Mouse (Mus musculus) adrenal gland, postnatal 4 days (tissue): ENCODE measurements around the gene Zfand4. TPM values are rescaled to one million over a fixed set of nuclear protein-coding genes. Genes with fewer than 3 reads are reported as not detected.
"Not testable (repeated sequence)": the region's sequence is repeated elsewhere in the genome, so short reads cannot be mapped to it uniquely, and the experiment has no call there.

Source experiments
- DNase-seq, 2 experiments: peaks; one replicate each; pipeline ENCODE4 v3.0.0; 2021 to 2022; ENCODE audit warnings: low spot score in 2 of 2, mixed read lengths in 2 of 2
- long read RNA-seq, 2 experiments: library from polyadenylated mRNA; stranded (forward); transcript quantifications; one replicate each; pipeline ENCODE4 v2.0.0; 2021
- total RNA-seq, 2 experiments: library from RNA; stranded (reverse); gene quantifications; 2 replicates each; pipeline ENCODE4 v1.2.3; 2021

Gene Zfand4
- total RNA-seq = 1 to 10 TPM; 6.0 to 7.2 TPM
- long read RNA-seq, experiment 1, partial matches to known transcripts = 1 of 2 reads
- long read RNA-seq, experiment 1, other reads (novel, unspliced or antisense) = 0 of 2 reads
- long read RNA-seq, experiment 2, partial matches to known transcripts = 2 of 4 reads
- long read RNA-seq, experiment 2, other reads (novel, unspliced or antisense) = 1 of 4 reads

DNA sequence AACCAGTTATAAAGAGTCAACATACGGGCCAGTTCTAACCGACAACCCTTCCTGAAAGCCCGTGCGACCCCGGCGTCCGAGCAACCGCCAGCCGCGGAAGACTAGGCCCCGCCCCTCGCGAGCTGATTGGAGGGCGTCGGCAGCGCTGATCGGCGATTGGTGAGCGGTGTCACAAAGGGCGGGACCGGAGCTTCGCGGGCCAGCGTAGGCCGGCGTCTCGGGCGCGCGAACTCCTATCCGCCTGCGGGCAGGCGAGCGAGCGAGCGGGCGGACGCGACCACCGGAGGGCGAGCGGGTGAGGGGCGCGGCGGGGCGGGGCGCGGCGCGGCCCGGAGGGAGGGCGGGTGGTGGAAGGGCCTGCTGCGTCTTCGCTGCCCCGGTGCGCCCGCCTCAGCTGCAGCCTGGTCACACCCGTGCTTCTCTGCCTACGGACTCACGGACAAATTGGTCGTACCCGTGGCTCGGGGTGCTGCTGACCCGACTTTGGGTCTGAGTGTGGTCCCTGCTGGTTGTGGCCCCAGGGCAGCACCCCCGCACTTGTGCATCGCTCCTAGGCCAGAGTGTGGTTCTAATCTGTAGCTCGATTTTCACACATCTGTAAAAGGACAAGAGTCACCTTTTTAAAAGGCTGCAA lies at the start of gene Zfand4:
Zfand4 (plus strand) TSS at position 205 of the 634 bp plus-strand sequence.
- peak; percentile 84 to 87 for DNase-seq

DNA sequence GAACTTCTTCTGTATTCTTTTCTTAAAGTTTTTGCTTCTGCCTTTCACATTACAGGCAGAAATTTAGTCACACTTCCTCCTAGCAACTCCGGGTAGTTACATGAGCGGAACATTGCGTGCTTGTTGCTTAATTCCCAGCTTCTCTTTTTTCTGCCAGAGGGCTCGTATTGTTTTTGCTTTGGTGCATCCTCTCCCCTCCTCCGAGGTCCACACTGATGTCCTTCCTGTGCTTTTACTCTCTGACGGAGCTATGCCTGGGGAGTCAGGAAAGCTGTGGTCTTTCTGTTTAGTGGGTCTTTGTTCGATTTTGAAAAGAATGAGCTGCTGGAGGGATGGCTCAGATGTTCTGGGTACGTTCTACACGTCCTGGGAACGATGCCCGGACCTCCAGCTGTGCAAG lies 36.3 kb upstream of the Zfand4 start:
- no peak for DNase-seq

DNA sequence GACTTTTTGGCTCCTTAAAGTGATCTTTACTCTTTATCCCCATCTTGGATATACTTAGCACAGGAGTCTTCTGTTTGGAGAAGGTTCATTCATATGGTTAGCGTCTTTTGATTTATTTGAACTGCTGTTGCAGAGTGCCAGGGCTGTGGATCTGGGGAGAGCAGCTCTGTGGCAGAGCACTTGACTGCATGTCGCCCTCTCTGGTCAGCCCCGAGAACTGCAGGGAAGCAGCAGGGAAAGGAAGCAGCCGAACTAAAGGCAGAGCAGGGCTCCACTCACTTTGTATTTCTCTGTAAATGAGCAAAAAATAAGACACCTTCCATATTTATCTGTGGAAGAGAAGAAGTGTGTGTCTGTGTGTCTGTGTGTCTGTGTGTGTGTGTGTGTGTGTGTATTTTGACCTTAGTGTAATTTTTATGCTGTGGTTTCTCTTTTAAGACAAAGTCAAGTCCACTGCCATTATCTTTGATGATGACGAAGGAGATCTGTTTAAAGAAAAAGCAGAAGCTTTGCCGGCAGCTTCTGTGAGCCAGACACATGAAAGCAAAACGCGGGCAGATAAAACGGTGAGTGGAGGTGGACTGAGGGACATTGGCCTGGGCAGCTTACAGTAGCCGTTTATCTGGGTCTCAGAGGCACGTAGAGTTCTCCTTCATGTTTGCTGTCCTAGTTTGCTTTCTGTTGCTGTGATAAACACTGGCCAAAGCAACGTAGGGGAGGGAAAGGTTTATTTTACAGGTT lies 35.1 kb upstream of the Zfand4 start:
- peak; percentile 16 to 34 for DNase-seq

DNA sequence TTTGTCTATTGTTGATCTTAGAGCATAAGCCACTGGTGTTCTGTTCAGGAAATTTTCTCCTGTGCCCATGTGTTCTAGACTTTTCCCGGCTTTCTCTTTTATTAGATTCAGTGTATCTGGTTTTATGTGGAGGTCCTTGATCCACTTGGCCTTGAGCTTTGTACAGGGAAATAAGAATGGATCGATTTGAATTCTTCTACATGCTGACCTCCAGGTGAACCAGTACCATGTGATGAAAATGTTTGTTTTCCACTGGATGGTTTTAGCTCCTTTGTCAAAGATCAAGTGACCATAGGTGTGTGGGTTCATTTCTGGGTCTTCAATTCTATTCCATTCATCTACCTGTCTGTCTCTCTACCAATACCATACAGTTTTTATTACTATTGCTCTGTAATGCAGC lies 29.2 kb upstream of the Zfand4 start:
- DNase-seq = not testable (repeated sequence)

DNA sequence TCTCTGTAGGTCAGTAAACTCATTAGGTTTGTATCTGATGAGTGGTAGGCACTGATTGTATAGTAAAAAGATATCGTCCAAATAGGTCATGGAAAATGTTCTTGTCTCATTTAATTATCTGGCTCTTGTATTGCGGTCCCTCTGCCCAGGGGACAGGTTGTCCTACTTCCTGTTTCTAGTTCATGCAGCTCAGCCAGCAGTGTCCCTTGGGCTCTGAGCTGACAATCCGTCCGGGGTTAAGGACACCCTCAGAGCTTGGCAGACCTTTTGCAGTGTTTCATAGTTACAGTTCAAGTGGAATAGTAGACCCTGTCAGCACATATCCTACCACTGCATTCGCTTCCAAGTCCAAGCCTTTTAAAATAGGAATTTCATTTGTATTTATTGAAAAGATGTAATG lies 28.7 kb upstream of the Zfand4 start:
- DNase-seq = no peak

DNA sequence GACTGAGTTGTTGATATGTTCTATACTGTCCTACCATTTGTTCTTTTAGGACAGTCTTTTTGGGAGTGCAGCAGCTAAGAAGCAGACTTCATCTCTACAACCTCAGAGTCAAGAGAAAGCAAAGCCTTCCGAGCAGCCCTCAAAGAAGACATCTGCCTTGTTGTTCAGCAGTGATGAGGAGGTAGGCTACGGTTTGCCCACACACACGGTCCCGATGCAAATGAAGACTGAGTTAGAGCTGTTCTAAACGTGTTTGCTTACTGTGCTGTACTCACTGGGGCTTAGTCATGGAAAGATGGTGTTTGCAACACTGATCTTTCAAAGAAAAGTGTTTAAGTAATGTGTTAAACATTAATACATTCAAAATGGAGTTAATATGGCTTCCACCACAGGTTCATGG lies 25.9 kb upstream of the Zfand4 start:
- no peak for DNase-seq

DNA sequence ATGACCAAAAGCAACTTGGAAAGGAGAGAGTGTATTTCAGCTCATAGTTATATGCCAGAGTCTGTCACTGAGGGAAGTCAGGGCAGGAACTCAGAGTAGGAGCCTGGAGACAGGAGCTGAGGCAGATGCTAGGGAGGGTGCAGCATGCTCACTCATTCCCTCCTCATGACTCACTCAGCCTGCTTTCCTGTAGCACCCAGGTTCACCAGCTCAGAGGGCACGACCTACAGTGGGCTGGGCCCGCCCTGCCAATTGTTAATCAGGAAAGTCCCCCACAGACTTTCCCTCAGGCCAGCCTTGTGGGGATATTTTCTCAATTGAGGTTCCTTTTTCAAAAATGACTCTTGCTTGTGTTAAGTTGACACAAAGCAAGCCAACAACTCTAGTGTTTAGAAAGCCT lies 23.7 kb upstream of the Zfand4 start:
- DNase-seq = no peak

DNA sequence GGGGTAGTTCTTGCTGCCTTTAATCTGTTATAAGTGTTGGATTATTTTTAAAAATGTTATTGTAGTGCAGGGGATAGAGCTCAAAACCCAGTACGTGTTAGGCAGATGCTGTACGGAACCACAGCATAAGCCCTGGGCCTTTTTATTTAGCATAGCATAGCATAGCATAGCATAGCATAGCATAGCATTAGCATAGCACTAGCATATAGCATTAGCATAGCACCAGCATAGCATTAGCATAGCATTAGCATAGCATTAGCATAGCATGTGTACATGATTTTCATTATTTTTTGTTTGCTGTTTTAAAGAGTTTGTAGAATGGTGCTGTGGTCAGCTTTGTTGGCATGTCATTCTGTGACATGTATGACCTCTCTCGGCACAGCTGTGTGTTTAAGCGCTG lies 4.4 kb upstream of the Zfand4 start:
- DNase-seq = no peak

DNA sequence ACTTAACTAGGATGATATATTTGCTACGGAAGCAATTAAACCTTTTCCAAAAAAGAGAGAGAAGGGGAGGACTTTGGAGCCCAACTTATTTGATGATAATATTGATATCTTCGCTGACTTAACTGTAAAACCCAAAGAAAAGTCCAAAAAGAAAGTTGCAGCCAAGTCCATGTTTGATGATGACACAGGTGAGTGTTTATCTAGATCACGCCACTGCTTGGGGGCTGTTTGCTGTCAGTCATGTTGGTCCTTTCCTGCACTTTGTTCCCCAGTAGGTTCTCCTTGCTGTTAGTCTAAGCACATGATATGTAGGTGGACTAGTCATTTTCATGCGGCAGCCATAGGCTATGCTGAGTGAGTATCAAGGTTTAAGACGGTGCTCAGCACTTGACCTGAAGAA lies 3.5 kb upstream of the Zfand4 start:
- DNase-seq = no peak

DNA sequence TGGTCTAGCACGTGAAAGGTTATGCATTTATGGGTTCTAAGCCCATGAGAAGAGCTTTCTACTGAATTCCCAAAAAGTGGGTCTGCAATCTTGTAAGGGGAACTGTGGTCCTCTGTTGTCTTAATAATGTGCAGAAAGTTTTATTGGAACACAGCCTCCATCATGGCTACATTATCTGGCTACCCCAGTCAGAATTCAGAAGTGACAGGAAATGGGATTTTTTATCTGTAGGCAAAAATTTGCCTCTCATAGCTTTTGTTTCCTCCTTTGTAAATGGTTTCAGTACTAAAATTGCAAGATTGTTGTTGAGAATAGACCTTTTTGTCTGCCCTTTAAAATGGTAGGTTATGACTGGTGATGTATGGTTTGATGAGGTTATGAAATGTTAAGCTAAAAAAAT lies 1.2 kb upstream of the Zfand4 start:
- no peak for DNase-seq

DNA sequence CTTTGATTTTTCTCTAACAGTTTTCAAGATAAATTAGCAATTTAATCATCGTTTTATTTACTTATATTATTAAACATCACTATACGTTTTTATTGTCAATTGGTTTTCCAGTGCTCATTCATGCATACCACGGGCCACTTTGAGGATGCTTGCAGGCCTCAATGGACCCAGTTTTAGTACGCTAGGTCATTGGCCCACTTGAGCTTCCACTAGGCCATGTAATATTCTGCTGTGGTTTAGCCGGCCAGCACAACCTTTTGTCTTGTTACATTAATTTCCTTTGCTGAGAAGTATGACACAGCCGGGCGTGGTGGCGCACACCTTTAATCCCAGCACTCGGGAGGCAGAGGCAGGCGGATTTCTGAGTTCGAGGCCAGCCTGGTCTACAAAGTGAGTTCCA lies 814 bp downstream of the Zfand4 start:
- DNase-seq = no peak

DNA sequence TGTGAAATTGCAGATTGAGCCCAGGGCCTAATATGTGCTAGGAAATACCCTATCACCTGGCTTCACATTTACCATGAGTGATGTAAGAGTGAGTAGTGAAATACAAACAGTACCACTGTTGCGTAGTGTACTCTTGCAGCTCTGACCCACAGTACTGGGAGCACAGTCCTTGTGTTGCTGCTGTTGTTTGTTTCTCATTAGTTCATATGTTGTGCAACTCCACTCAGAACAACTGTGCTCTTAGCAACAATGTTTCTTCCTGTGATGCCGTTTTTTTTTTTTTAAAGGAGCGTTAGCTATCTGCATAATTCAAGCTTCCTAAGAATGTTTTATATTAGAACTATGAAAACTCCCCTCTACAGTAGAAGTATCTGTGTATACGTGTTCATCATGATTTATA lies 1.6 kb downstream of the Zfand4 start:
- no peak for DNase-seq

DNA sequence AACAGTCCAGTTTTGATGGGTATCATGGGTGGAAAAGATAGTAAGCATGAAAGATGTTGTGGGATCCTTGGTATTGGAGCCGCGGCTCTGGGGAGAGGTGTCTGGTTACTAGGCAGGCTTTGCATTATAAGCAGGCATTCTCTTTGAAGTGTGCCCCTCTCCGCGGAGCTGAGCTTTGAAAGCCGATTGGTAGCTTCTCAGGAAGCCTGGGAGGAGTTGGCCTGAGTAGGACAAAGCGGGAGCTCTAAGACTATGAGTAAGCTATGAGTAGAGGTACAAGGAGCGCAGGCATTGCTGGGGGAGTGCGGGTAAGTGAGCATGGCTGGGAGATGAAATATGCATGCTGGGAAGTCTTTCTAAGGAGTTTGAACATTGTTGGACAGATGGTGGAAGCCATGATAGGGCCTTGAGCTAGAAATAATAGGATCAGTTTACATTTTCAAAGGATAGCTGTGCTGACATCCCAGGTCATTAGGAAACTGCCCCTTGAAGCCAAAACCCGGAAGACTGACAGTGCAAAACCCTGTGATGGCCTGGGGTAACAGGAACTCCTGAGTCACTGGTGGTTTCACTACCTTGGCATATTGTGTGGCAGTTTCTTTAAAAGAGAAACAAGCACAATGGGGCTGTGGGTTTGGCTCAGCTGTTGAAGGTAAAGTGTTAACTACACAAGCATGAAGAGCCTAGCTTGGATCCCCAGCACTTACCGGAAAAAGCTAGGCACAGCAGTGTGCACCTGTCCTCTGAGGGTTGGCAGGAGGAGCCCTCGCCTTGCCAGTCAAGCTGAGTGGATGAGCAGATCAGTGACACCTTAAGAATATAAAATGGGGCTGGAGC lies 2.5 kb downstream of the Zfand4 start:
- DNase-seq = no peak

DNA sequence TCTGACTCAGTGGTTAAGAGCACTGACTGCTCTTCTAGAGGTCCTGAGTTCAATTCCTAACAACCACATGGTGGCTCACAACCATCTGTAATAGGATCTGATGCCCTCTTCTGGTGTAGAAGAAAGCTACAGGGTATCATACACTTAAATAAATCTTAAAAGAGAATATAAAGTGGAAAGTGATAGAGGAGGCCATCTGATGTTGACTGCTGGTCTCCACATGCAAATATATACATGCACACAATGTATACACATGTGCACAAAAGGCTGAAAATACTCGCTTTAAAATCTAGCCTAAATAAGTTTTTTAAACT lies 3.0 kb downstream of the Zfand4 start:
- no peak for DNase-seq

DNA sequence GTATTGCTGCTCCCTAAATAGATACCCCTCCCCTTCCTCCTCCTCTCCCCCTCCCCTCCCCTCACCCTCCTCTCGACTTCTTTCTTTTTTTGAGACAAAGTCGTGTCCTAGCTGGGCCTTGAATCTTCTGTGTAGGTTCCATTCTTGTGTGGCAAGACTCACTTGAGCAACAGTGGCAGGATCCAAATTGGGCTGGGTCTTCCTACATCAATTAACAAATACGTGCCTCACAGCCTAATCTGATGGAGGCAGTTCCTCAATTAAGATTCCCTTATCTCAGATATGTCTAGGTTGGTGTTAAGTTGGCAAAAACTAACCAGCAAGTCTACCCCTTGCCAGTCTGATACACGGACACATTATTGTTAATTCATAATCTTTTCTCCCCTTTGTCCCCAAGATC lies 11.7 kb downstream of the Zfand4 start:
- DNase-seq = no peak

DNA sequence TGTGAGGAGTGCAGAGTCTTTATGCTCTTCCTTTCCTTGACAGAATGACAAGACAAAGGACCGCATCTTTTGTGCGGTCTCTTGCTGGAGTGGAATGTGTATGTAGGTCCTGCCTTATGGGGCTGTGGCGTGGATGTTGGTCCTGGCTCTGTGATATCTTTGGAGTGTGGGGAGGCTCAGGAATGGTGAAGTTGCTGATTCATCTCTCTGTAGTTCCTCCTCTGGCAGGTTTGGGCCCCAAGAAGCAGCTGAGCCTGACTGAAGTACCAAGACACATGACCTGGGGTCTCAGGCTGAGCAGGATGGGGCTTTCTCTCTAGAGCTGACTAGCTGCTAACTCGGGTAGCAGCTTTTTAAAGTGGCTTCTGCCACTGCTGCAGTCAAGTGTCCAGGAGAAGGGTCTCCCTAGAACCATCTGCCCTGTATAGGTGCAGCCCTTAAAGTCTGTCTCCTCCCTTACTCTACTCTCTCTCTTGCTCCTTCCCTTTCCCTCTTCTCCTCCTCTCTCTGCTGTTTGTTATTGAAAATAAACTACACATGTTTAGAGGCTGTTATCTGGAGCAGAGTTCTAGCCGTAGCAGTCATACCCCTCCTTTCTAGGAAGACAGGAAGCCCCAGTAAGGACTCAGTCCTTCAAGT lies 14.8 kb downstream of the Zfand4 start:
- no peak for DNase-seq

DNA sequence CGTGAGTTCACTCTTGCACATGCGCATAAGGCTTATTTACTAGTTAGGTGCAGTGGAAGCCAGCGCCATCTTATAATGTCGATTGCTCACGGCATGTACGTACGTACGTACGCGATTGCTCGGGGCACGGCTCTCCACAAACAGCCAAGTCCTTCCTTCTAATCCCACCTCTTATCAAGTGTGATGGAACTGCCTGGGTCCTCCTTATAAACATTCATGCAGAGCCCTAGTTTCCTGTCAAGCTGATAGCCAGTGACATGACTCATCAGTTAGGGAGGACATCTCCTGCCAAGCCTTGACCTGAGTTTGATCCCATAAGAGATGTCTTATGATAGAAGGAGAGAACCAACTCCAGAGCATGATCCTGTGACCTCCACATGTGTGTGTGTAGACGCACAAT lies 17.0 kb downstream of the Zfand4 start:
- no peak for DNase-seq

DNA sequence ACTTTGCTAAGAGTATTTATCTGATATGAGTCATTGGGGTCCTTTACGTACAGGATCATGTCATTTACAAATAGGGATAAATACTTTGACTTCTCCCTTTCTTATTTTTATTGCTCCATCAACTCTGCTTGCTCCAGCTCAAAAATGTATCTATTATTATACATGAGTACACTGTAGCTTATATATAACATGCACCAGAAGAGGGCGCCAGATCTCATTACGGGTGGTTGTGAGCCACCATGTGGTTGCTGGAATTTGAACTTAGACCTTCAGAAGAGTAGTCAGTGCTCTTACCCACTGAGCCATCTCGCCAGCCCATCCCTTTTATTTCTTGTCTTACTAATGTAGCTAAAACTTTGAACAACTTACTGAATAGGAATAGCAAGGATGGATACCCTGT lies 18.5 kb downstream of the Zfand4 start:
- no peak for DNase-seq

DNA sequence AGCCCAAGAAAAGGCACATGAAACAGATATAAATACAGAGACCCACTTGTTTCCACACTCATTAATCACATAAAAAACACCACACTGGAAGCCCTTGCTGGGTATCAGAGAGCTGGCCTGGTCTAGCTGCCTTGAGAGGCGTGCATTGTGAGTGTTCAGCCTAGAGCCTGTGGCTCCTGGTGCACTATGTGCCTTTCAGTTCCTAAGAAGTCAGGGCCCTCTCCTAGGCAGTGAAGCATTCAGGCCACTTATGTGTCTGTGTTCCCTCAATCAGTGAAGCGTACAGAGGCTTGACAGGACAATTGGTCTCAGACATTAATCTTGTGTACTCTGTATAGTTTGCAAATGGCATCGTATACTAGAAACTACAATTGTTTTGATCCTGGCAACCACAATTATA lies 19.3 kb downstream of the Zfand4 start:
- DNase-seq = no peak

DNA sequence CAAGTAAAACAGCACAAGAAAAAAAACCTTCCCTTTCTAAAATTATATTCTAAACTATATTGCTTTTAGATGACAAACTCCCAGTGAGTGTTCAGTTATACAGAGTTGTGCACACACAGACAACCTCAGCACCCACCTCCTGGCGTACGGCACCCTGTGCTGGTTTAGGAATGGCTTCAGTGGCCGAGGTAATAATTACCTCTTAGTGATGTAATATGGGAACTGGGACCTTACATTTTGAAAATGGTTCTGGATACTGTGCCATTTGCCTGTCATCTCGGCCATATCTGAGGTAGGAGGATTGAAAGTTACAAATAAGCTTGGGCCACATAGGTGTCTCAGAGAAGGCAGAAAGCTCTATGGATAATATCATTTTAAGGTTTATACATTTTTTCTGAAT lies 22.3 kb downstream of the Zfand4 start:
- no peak for DNase-seq

DNA sequence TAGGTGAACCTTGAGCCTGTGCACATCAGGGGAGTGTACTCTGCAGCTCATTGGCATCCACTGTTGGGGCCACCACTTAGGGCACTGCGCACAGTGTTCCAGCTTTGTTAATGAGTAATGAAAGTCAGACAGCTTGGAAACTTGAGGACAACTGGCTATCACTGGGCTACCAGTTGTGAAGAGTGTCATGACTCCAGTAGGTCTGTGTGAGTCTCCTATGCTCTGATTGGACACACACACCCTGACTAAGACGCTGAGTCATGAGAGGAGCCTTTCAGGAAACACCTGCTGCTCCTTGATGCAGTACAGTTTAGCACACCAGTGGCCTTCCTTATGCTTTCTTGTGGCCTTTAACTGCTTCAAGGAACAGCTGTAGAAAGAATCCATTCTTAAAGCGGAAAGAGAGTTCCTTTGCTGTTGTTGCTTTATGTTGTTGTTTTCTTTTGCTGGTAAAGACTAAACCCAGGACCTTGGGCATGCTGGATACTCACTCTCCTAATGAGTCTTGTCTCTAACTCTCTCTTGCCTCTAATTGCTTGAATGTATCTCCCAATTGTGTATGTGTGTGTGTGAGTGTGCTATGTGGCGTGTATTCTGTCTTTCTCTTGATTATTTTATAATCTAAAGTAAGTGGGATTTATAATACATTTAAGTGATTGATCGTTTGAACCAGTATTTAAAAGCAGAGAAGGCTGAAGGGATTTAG lies 23.0 kb downstream of the Zfand4 start:
- DNase-seq = no peak
